Mouse (Mus musculus) limb, embryonic 14.5 days (tissue): ENCODE measurements at regions not wholly inside any gene's neighbourhood (a gene's known extent, or its start where the extent isn't known, plus 50 kb on each side); places are given as distances from the start of the nearest gene placed in this dataset.

Experiments
- ATAC-seq: fragments of 200-750 bp; cut with Nextera tagmentation; 2 replicates; pipeline ENCODE4 v1.8.0; 2017; ENCODE audit warnings: low read depth, moderate number of reproducible peaks, moderate TSS enrichment; ENCODE audit not compliant: low FRiP score
- DNase-seq: peaks from one replicate; pipeline ENCODE4 v3.0.0-alpha.2; 2015; ENCODE audit warnings: low spot score
- H3K27ac ChIP-seq: fragments of 300-500 bp; sonication (generic); replicated peaks from 2 replicates; pipeline ENCODE4 v1.5.1; 2014; ENCODE audit warnings: low read depth, mild to moderate bottlenecking, low read length, moderate library complexity, mixed read lengths
- H3K27me3 ChIP-seq: fragments of 300-500 bp; sonication (generic); 2 replicates; pipeline ENCODE4 v1.6.1; 2014; ENCODE audit warnings: low read length, mixed read lengths; ENCODE audit not compliant: control insufficient read depth, insufficient read depth
- H3K36me3 ChIP-seq: fragments of 300-500 bp; sonication (generic); 2 replicates; pipeline ENCODE4 v1.6.1; 2014; ENCODE audit warnings: mild to moderate bottlenecking, low read length, moderate library complexity, mixed read lengths; ENCODE audit not compliant: control insufficient read depth, insufficient read depth
- H3K4me1 ChIP-seq: fragments of 300-500 bp; sonication (generic); 2 replicates; pipeline ENCODE4 v1.6.1; 2014; ENCODE audit warnings: antibody characterized with exemption, low read length, mixed read lengths; ENCODE audit not compliant: control insufficient read depth, insufficient read depth
- H3K4me2 ChIP-seq: fragments of 300-500 bp; sonication (generic); replicated peaks from 2 replicates; pipeline ENCODE4 v1.6.1; 2014; ENCODE audit warnings: low read depth, mild to moderate bottlenecking, low read length, moderate library complexity; ENCODE audit not compliant: severe bottlenecking
- H3K4me3 ChIP-seq: fragments of 300-500 bp; sonication (generic); replicated peaks from 2 replicates; pipeline ENCODE4 v1.5.1; 2014; ENCODE audit warnings: low read length
- H3K9ac ChIP-seq: fragments of 300-500 bp; sonication (generic); 2 replicates; pipeline ENCODE4 v1.6.1; 2014; ENCODE audit warnings: mild to moderate bottlenecking, low read depth, low read length, moderate library complexity; ENCODE audit not compliant: severe bottlenecking
- H3K9me3 ChIP-seq: fragments of 300-500 bp; sonication (generic); 2 replicates; pipeline ENCODE4 v1.6.1; 2016; ENCODE audit warnings: low read length; ENCODE audit not compliant: control insufficient read depth
- POLR2A ChIP-seq: fragments of 200-500 bp; IDR thresholded peaks from 2 replicates; pipeline ENCODE4 v1.8.0; 2012; ENCODE audit warnings: inconsistent platforms, mild to moderate bottlenecking, moderate library complexity, borderline replicate concordance; ENCODE audit not compliant: insufficient read depth, insufficient read length; ENCODE audit errors: extremely low read depth
- WGBS: fragments of 180-500 bp; shearing (Covaris S2); extraction: QIAGEN DNeasy Blood & Tissue Kit; methylation state at CpG from one replicate; pipeline ENCODE4 v1.1.7; 2014; 5-methylcytosine and 5-hydroxymethylcytosine counted together

GRCm38 (mm10) chr13:47365776-47366175 lies 243.3 kb downstream of the Rnf144b start:
- Histone ChIP-seq H3K4me2 (no peak overlapping the region), H3K36me3 (no peaks in the 10 kb centered on the region), H3K9ac (no peak overlapping the region), H3K27me3 (no peaks in the 10 kb centered on the region), H3K9me3 (no peaks in the 10 kb centered on the region), H3K4me3 (no peak overlapping the region), H3K27ac (no peak overlapping the region), H3K4me1 (no peaks in the 10 kb centered on the region)
- TF ChIP-seq POLR2A, result no peak
- 77% methylated on average over 7 of the region's 7 CpGs for WGBS
- DNase-seq (no peak), ATAC-seq (no peak)

- Histone ChIP-seq H3K4me2 (no peak overlapping the region), H3K9me3 (no peaks in the 10 kb centered on the region), H3K27ac (no peak overlapping the region), H3K9ac (no peak overlapping the region), H3K4me1 (no peaks in the 10 kb centered on the region), H3K4me3 (no peak overlapping the region), H3K27me3 (no peaks in the 10 kb centered on the region), H3K36me3 (no peaks in the 10 kb centered on the region)
- TF ChIP-seq POLR2A, result no peak
- WGBS, result 57% methylated on average over 13 of the region's 13 CpGs
- ATAC-seq, result no peak
- no peak for DNase-seq
Observed at GRCm38 (mm10) chr13:47368041-47368823, 245.8 kb downstream of the Rnf144b start.

DNA sequence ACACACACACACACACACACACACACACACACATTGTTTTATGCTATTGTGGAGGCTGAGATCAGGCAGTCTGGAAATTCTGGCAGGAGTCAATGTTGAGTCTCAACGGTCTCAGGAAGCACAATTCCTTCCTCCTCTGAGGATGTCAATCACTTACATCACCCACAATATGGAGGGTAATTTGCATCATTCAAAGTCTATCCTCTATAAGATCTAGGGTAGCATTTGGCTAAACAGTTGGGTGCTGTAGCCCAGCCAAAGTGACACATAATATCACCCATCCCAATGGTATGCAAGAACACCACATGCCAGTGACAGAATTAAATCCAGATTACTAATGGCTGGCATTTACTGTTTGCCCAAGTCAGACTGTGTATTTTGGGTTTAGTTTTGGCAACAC lies 252.1 kb downstream of the Rnf144b start:
- Histone ChIP-seq H3K9me3 (no peaks in the 10 kb centered on the region), H3K27me3 (no peaks in the 10 kb centered on the region), H3K4me3 (no peak overlapping the region), H3K9ac (no peak overlapping the region), H3K27ac (no peak overlapping the region), H3K36me3 (no peaks in the 10 kb centered on the region), H3K4me1 (no peaks in the 10 kb centered on the region), H3K4me2 (no peak overlapping the region)
- ATAC-seq (no peak), DNase-seq (no peak)
- WGBS, result 76% methylated on average over 1 of the region's 1 CpGs
- no peak for TF ChIP-seq POLR2A

DNA sequence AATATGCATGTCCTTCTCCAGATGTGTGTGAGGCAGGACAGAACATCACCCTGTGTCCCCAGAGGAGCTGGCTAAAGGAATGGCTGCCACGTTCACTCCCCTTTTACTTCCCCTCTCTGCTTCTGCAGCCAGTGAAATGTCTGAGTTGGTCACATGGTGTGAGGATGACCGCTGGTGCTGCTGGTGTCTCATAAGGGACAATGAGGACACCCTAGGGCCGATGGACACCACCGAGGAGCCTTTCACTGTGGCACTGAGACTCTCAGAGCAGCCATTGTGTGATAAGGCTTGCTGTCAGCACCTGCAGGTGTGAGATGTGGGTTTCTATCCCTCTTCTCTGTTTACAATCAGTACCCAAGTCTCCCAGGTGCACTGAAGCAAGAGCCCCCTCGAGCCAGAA lies 268.6 kb downstream of the Rnf144b start:
- Histone ChIP-seq H3K9ac (no peak overlapping the region), H3K4me2 (no peak overlapping the region), H3K36me3 (no peaks in the 10 kb centered on the region), H3K27ac (no peak overlapping the region), H3K9me3 (no peaks in the 10 kb centered on the region), H3K27me3 (no peaks in the 10 kb centered on the region), H3K4me1 (no peaks in the 10 kb centered on the region), H3K4me3 (no peak overlapping the region)
- TF ChIP-seq POLR2A, result no peak
- no peak for ATAC-seq
- 65% methylated on average over 5 of the region's 5 CpGs for WGBS
- no peak for DNase-seq

DNA sequence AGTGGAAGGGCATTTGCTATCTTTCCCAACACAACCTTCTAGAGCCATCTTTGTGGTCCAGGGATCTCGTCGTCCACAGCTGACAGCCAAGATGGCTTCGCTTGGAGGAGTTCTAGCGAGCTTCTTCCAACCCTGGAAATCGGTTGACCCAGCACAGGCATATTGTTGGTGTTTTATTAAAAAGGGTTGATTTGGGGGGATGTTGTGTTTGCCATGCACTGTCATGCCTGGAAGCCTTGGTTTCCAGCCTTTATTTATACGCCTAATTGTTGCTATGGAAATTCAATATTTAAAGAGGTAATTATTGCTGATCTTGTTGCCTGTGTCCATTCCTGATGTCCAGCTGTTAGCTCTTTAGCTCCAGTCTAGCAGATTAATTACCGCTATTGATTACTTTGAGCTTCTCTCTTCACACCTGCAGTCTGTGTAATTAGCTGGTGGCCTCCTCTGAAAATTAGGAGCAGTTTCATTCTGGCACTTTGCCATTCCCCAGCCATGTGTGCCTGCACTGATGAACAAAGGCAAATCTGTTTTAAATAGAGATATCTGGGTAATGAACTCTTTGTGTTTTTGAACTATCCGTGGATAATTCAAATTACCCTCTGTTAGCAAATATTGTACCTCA lies 275.4 kb downstream of the Rnf144b start:
- Histone ChIP-seq H3K4me2 (no peak overlapping the region), H3K9ac (no peak overlapping the region), H3K36me3 (no peaks in the 10 kb centered on the region), H3K4me1 (no peaks in the 10 kb centered on the region), H3K9me3 (no peaks in the 10 kb centered on the region), H3K4me3 (no peak overlapping the region), H3K27me3 (no peaks in the 10 kb centered on the region), H3K27ac (no peak overlapping the region)
- TF ChIP-seq POLR2A, result no peak
- WGBS, result 72% methylated on average over 8 of the region's 8 CpGs
- DNase-seq (no peak), ATAC-seq (no peak)

DNA sequence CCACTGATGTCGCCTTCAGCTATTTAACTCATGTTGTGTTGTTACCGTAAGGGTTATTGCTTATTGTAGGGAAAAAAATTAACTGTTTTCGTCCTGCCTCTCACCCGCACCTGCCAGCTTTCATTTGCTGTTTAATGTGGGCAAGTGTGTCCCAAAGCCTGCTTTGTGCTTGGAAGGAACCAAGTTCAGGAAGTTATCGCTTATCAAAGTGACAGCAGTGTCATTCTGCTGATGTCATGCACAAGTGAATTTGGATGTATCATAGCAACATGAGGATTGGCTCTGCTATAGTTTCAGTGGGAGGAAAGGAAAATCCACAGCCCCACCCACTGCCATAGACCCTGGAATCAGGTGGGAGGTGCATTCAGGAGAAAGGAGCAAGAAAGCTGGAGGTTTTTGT lies 276.5 kb downstream of the Rnf144b start:
- 75% methylated on average over 5 of the region's 5 CpGs for WGBS
- TF ChIP-seq POLR2A, result no peak
- H3K27ac ChIP-seq, result no peak overlapping the region
- no peak overlapping the region for H3K9ac ChIP-seq
- no peak overlapping the region for H3K4me3 ChIP-seq
- ATAC-seq, result no peak
- DNase-seq, result no peak
- no peaks in the 10 kb centered on the region for H3K4me1 ChIP-seq
- no peaks in the 10 kb centered on the region for H3K27me3 ChIP-seq
- no peaks in the 10 kb centered on the region for H3K9me3 ChIP-seq
- no peak overlapping the region for H3K4me2 ChIP-seq
- no peaks in the 10 kb centered on the region for H3K36me3 ChIP-seq
